Mouse (Mus musculus) ES-Bruce4 (cell line): Measurements from ENCODE around the gene Lyz2.

Experiments
- CTCF ChIP-seq: IDR thresholded peaks from one replicate; pipeline ENCODE4 v1.8.1; 2011; ENCODE audit warnings: low read depth, low read length
- EP300 ChIP-seq: IDR thresholded peaks from 2 replicates; pipeline ENCODE4 v1.6.1; 2011; ENCODE audit warnings: low read depth, low read length; ENCODE audit not compliant: insufficient read depth
- POLR2A ChIP-seq: IDR thresholded peaks from one replicate; pipeline ENCODE4 v1.8.1; 2011; ENCODE audit warnings: low read length; ENCODE audit not compliant: insufficient read depth

GRCm38 (mm10) chr10:117299901-117300520 is 17.9 kb upstream of the Lyz2 start:
- TF ChIP-seq CTCF (no peak), EP300 (no peak), POLR2A (no peak)
